Mouse (Mus musculus): Measurements from ENCODE around the gene Arl8b.
"Not testable (repeated sequence)": the region's sequence is repeated elsewhere in the genome, so short reads cannot be mapped to it uniquely, and the experiment has no call there.

Arl8b gene

DNA sequence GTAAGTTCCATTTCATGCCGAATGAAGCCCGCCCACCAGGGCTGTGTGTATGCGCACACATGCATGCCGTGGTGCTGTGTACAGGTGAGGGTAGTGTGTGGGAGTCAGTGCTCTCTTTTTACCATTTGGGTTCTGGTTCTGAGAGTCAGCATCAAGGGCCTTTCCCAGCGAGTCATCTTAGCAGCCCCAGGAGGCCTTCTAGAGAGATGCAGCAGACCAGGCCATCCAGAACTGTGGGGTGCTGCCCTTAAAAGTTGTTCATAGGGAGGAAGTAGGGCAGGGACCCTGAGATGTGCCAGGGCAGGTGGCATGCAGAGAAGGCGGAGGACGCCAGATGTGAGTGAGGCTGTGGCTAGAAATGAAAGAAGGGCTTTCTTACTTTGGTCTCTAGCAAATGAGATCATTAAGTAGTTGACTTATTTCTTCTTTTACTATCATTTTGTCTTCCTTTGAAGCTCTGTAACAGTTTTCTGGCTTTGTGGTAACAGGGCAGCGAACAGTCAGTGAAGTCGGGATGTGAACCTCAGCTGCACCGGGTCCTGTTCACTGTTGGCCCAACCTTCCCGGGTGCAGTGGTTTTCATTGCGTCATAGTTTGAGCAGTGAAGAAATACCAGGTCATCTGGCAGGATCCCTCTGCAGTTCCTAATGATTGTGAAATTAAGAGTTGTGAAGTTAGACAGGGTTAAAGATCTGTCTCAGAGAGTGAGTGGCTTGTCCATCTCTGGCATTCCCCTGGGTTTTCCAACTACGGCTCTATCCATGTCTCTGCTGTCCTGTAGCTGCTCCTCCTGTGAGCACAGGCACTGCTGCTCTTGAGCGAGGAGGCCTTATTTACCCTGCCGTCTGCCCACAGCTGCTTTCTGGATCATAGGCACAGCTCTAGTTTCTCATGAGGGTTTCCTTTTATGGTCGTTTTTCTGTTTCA is 53.1 kb downstream of the Arl8b start:
- no peak for DNase-seq (ENCODE audit: low read depth)

DNA sequence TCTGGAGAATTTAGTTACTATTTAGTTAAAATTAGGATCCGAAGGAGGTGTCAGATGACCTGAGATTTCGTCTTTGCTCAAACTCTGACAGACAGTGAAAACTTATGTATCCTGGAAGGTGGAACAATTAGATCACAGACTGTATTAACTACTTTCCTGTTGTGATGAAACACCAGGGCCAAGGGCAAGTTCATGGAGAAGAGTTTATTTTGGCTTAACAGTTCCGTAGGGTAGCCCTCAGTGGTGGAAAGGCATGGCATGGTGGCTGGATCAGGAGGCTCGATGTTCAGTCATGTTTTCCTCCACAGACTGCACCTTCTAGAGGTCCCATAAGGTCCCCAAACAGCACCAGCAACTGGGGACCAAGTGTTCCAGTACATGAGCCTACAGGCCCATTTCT is 54.2 kb downstream of the Arl8b start:
- DNase-seq (ENCODE audit: low read depth): no peak

DNA sequence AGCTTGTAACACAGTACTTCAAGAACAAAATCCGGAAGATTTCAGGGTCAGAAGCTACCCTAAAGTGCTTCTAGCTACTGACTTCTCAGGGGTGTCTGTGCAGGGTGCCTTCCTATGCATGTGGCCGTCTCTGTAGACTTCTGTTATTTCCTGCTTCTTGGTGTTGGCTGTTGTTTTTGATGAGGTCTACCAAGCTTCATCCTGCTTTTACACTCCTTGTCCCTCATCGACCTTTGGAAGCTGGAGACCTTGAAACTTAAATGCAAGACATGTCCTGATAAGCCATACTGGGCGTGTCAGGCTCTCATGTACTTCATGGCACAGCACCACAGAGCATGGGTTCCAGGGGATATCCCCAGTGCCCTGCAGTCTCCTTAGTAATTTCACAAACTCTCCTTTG is 55.1 kb downstream of the Arl8b start:
- DNase-seq (ENCODE audit: low read depth): no peak

DNA sequence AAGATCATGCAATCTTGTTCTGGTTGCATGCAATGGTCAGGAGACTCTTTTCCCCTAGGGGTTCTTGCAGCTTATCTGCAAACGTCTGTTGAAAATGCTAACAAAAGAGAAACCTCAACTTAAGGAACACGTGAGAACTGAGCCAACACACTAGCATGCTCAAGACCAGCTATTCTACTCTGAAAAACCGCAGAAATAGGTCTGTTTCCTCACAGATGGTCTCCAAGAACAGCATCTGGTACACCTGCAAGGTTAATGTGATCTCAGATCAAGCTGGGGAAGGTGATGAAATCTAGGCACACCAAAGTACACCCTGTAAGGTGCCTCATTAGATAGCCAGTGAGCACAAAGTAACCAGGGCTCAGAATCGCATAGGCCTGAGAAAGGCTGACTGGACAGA is 56.5 kb downstream of the Arl8b start:
- DNase-seq (ENCODE audit: low read depth): no peak

DNA sequence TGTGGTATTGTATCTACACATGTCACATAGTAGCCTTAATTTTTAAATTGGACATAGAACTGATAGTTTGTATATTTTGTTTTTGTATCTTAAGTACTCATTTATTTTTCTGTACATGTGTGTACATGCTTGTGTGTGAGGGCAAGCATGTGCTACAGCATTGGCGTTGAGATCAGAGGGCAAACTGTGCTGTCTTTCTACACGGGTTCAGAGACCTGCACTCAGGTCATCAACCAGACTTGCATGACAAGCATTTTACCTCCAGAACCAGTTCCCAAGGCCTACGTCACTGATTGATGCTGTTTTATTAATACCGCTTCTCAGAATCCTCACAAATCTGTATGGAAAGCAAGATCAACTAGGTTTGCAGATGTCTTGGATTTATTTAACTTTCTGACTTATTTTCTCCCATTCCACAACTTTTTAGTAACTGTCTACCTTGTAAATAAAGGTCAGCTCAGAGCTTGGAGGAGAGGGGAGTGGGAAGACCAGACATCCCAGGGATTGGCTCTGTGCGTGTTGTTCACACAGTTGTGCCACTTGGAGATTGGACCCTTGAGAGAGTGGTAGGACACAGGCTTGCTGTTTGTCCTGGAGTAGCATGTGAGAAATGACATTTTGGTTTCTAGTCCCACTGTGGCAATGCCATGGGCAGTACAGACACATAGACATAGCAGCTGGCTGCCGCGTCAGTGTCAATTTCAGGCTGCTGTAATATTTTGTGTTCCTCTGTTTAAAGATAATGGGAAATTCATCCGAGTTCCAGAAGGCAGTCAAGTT is 58.2 kb downstream of the Arl8b start:
- no peak for DNase-seq (ENCODE audit: low read depth)

DNA sequence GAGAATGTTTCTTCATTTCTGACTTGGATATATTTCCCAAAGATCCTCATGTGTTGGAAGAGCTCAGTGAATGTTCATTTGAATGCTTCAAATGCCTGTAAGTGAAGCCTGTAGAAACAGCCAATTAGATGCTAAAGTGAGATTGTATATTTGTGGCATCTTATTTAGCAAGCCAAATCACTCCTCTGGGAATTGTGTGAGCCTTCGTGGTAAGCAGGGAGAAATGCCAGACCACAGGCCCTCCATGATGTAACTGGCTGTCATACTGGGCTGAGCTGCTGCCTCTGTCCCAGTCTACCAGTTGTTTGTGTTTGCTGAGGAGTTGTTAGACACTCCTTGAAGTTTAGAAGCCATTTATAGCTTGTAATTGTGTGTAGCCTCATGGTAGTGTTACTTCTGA is 60.8 kb downstream of the Arl8b start:
- DNase-seq (ENCODE audit: low read depth): no peak

DNA sequence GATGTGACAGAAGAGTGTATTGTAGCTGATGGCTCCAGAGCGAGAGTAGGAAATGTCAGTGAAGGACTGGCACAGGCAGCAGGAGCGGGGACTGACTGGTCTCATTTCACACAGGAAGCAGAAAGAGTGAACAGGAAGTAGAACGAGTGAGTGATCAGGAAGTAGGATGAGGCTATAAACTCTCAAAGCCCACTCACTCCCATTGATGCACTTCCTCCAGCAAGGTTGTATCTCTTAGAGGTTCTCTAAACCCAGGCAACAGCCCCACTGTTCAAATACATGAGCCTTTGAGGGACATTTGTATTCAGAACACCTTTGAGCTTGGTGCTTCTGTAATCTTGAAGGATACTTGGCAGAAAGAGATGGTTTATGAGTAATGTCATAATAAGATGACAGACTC is 61.2 kb downstream of the Arl8b start:
- DNase-seq (ENCODE audit: low read depth): no peak

DNA sequence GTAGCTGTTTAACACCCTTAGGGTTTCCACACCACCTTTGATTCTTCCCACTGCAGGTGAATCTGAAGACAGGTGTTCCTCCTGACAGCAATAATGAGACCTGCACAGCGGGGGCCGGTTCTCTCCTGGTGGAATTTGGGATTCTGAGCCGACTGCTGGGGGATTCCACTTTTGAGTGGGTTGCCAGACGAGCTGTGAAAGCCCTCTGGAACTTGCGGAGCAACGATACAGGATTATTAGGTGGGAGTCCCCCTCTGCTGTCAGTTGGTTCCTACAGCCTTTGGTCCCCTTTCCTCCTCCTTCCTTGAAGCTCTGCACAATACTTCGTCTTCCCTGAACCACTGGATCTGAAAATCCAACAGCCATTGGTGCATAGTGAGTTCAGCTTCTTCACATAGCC is 61.9 kb downstream of the Arl8b start:
- DNase-seq (ENCODE audit: low read depth): no peak

DNA sequence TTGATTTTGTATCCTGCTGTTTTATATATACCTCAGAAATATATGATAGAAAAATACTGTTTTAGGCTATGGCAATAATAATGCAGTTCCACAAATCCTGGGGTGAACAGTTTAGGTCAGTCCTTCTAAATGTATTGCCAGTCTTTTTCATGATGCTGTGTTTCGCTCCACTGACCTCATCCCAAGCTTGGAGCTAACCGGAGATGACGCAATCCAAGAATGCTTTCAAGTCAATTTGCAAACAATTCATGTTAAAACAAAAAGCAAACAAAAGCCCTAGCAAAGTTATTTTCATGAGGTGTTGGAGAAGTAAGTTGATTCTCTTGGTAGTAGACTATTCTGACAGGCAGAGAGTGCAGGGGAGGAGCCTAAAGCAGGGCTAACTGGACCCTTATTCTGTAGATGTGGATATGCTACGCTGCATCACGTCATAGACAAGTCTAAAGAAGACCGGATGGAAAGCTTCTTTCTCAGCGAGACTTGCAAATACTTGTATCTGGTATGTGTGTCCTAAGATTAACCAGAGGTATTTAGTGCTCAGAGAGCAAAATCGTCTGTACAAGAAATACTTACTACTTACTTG is 69.3 kb downstream of the Arl8b start:
- DNase-seq (ENCODE audit: low read depth): no peak

DNA sequence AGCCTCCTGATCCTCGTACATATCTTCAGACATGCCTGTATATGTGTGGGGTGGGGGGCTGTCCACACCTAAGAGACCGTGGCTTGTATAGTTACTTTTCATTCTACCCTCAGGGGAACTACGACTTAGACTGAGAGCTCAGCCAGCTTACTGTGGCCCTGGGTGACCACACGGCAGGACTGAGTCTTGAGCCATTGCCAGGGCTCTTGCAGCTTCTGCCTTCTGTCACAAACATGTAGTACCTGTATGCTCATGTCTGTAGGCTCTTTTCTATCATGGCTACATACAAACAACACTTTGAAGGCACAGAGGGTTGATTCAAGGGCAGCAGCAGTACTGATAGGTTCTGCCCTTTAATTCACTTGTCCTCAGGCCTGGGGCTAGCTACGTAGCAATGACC is 70.1 kb downstream of the Arl8b start:
- no peak for DNase-seq (ENCODE audit: low read depth)

DNA sequence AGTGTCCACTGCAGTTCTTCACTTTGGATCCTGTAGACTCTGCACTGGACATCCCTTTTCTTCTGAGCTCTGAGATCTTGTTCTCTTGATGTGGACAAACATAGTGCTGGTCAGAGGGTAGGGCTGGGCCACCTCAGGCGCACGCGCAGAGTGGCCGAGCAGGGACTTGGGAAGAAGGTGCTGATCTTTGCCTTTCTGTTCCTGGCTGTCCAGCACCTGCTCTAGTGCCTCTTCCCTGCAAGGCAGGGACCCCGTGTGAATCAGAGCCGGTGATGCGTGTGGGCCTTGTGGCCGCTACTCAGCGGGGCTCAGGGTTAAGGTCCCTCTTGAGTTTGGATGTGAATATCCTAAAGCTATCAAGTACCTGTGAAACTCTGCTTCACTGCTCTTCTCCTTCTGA is 75.7 kb downstream of the Arl8b start:
- no peak for DNase-seq (ENCODE audit: low read depth)

DNA sequence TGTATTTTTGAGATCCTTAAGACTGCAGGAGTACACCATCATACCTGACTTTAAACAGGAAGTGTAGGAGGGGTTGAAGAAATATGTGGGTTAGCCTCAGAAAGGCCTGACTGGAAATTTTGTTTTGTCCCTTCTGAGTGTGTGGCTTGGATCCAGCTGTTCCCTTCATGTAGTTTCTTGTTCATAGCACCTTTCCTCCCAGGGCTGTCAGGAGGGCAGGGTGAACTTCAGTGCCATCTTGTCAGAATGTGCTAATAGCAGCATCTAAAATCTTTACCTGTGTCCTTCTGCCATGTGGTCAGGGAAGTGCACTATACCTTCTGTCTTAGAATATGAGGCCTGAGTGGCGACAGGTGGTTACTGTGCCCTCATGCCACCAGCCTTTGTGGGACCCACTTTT is 78.3 kb downstream of the Arl8b start:
- no peak for DNase-seq (ENCODE audit: low read depth)

DNA sequence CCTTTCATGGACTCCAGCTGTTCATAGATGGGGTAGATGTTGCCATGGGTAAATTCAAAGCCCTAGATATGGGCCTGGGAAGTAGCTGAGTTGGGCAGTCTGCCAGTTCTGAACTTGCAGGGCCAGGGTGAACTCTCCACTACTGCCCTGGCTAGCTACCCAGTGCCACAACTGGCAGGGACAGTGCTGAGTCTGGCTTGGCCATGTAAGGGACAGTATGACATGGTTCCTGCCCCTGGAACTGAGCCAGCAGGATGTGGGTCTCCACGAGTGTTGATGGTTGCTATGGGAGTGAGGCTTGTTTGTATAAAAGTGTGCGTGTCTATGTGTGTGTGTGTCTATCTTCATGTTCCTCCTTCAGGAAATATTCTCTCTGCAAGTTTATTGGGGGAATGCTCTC is 79.6 kb downstream of the Arl8b start:
- DNase-seq (ENCODE audit: low read depth): no peak

DNA sequence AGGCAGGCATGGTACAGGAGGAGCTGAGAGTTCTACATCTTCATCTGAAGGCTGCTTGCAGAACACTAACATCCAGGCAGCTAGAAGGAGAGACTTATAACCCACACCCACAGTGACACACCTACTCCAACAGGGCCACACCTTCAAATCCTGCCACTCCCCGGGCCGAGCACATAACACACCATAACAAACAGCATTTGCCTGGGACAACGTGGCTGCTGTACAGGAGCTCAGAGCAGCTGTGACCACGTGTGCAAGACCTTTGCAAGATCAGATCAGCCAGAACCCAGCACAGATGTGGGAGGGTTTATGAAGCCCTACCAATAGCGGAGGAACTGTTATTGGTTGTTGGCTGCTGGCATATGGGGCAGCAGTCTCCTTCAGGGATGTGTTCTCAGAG is 83.4 kb downstream of the Arl8b start:
- no peak for DNase-seq (ENCODE audit: low read depth)

DNA sequence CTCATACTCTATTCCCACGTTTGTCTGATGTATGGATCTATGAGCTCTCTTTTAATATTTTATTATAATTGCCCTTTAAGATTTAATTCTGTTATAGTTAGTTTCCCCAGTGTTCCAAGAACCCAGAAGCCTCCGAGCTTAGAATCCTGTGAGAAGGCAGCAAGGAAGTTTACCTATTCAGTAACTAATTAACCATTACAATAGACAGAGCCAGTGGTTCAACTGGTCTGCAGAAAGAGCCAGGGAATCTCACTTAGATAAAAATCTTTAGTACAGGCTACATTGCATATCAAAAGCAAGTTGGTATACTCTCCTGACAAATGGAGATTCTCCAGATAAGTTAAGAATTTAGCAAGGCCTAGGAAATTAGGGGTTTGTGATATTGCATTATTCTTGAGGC is 86.1 kb downstream of the Arl8b start:
- DNase-seq (ENCODE audit: low read depth): not testable (repeated sequence)

DNA sequence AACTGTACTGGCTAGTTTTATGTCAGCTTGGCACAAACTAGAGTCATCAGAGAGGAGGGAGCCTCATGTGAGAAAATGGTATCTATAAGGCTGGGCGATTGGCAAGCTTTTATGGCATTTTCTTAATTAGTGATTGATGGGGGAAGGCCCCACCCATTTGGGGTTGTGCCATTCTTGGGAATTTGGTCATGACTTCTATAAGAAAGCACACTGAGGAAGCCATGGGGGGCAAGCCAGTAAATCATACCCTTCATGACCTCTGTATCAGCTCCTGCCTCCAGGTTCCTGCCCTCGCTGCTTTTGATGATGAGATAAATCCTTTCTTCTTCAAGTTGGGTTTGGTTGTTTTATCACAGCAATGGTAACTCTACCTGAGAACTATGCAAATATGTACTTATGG is 87.5 kb downstream of the Arl8b start:
- no peak for DNase-seq (ENCODE audit: low read depth)

DNA sequence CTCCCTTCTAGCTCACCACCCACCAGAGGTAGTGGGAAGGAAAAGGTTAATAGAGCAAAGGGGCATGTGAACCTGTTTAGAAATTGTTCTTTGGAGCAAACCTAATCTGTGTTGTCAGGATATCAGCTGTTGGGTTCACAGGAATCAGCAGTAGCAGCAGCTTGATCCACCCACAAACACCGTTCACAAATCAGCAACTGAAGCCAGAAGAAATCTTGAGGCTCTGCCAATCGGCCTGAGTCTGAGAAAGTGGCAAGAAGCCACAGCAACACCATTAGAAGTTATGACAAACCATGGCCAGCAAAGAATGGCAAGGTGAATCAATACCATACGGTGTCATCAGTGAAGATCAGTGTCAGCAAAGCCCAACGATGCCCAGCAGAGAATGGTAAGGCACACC is 88.4 kb downstream of the Arl8b start:
- no peak for DNase-seq (ENCODE audit: low read depth)
